Mouse (Mus musculus) cerebellum, adult 2 months (tissue): Measurements from ENCODE around the gene Unc119. TPM values are rescaled to one million over a fixed set of nuclear protein-coding genes. Genes with fewer than 3 reads are reported as not detected.

Experiments
- DNase-seq, 2 experiments: peaks; one replicate each; pipeline ENCODE4 v3.0.0; 2021
- H3K27ac ChIP-seq: fragments of 200-500 bp; 2 replicates; pipeline ENCODE4 v1.5.1; 2012; ENCODE audit warnings: low read length, control low read depth, inconsistent platforms; ENCODE audit not compliant: insufficient read depth
- H3K27me3 ChIP-seq: fragments of 200-500 bp; 2 replicates; pipeline ENCODE4 v1.6.1; 2012; ENCODE audit warnings: inconsistent platforms, mild to moderate bottlenecking, low read length, moderate library complexity; ENCODE audit not compliant: control insufficient read depth, insufficient read depth
- H3K4me1 ChIP-seq: fragments of 200-500 bp; 2 replicates; pipeline ENCODE4 v1.6.1; 2011; ENCODE audit warnings: low read length; ENCODE audit not compliant: control insufficient read depth, insufficient read depth
- H3K4me3 ChIP-seq: fragments of 200-500 bp; replicated peaks from 2 replicates; pipeline ENCODE3; 2011; ENCODE audit warnings: mild to moderate bottlenecking, low read depth, low read length, control low read depth; ENCODE audit not compliant: insufficient read depth
- CTCF ChIP-seq: fragments of 200-500 bp; IDR thresholded peaks from 2 replicates; pipeline ENCODE4 v1.5.1; 2011; ENCODE audit warnings: low read depth, mild to moderate bottlenecking, control low read depth, low read length, moderate library complexity, borderline replicate concordance; ENCODE audit not compliant: insufficient read depth
- POLR2A ChIP-seq: fragments of 200-500 bp; IDR thresholded peaks from 2 replicates; pipeline ENCODE4 v1.6.1; 2011; ENCODE audit warnings: low read length, control low read depth, borderline replicate concordance; ENCODE audit not compliant: insufficient read depth
- WGBS: fragments of 180-500 bp; shearing (Covaris S2); methylation state at CpG from one replicate; pipeline ENCODE4 v1.1.7; 2018; 5-methylcytosine and 5-hydroxymethylcytosine counted together
- polyA plus RNA-seq: library from polyadenylated mRNA; depleted of rRNA; stranded (reverse); fragments of >200 nt; gene quantifications from 2 replicates; pipeline ENCODE4 v1.2.3, GENCODE M21; 2012

The Unc119 gene
- polyA plus RNA-seq, 1 experiment: 75.2 TPM

- H3K27ac ChIP-seq: peak overlapping the region; percentile 14; the same call in 1 of the 2 replicates
- DNase-seq: no peak
- 37% methylated on average over 2 of the region's 2 CpGs for WGBS
- H3K4me1 ChIP-seq: peaks cover 8% of the 10 kb centered on the region
- H3K4me3 ChIP-seq: peak overlapping the region; percentile 85
- TF ChIP-seq CTCF: no peak
- no peak for TF ChIP-seq POLR2A
- H3K27me3 ChIP-seq: no peaks in the 10 kb centered on the region
Measured at GRCm38 (mm10) chr11:78322076-78322831, 21.0 kb upstream of the Unc119 start.

GRCm38 (mm10) chr11:78322860-78323259, 20.4 kb upstream of the Unc119 start, which contains the start of gene Aldoc:
Gene Aldoc, plus strand, starts transcription at chr11:78322968.
- H3K27ac ChIP-seq: peak within 1 kb of the TSS; percentile 68
- H3K4me1 ChIP-seq: peaks cover 8% of the 10 kb centered on the region
- TF ChIP-seq CTCF (no peak), POLR2A (peak; percentile 76)
- H3K27me3 ChIP-seq: no peaks in the 10 kb centered on the region
- DNase-seq: peak; percentile 89 to 94
- WGBS: 11% methylated on average over 15 of the region's 15 CpGs
- peak within 1 kb of the TSS; percentile 85 for H3K4me3 ChIP-seq

GRCm38 (mm10) chr11:78324000-78324785, 19.1 kb upstream of the Unc119 start:
- 24% methylated on average over 15 of the region's 15 CpGs for WGBS
- TF ChIP-seq CTCF (no peak), POLR2A (no peak)
- peak overlapping the region; percentile 14 for H3K4me3 ChIP-seq
- H3K27ac ChIP-seq: 0 out of 2 replicates have a peak overlapping the region, but pooled peaks have one; percentile 0
- H3K4me1 ChIP-seq: peaks cover 8% of the 10 kb centered on the region
- peak; percentile 52 to 62 for DNase-seq
- H3K27me3 ChIP-seq: no peaks in the 10 kb centered on the region

GRCm38 (mm10) chr11:78324965-78325364, 18.3 kb upstream of the Unc119 start:
- WGBS: 25% methylated on average over 12 of the region's 12 CpGs
- TF ChIP-seq POLR2A: no peak
- TF ChIP-seq CTCF: no peak
- H3K4me1 ChIP-seq: peaks cover 8% of the 10 kb centered on the region
- H3K27ac ChIP-seq: 0 out of 2 replicates have a peak overlapping the region, but pooled peaks have one; percentile 0
- peak in 1 of 2 experiments; percentile 37 for DNase-seq
- peak overlapping the region; percentile 14 for H3K4me3 ChIP-seq
- no peaks in the 10 kb centered on the region for H3K27me3 ChIP-seq

GRCm38 (mm10) chr11:78327215-78327614, 16.1 kb upstream of the Unc119 start:
- WGBS: 89% methylated on average over 4 of the region's 4 CpGs
- no peak for DNase-seq
- Histone ChIP-seq H3K27ac (no peak overlapping the region), H3K4me1 (peaks cover 8% of the 10 kb centered on the region), H3K4me3 (no peak overlapping the region), H3K27me3 (no peaks in the 10 kb centered on the region)
- TF ChIP-seq POLR2A: no peak
- no peak for TF ChIP-seq CTCF

- H3K4me3 ChIP-seq: peak within 1 kb of the TSS; percentile 93
- H3K27ac ChIP-seq: 0 out of 2 replicates have a peak within 1 kb of the TSS, but pooled peaks have one; percentile 55
- no peak for TF ChIP-seq CTCF
- TF ChIP-seq POLR2A: peak; percentile 90
- no peaks in the 10 kb centered on the region for H3K27me3 ChIP-seq
- peak; percentile 98 for DNase-seq
- 11% methylated on average over 37 of the region's 37 CpGs for WGBS
- H3K4me1 ChIP-seq: peaks cover 8% of the 10 kb centered on the region
Measured at GRCm38 (mm10) chr11:78327634-78328511, 15.4 kb upstream of the Unc119 start, which contains the start of gene Pigs. Gene Pigs, plus strand, starts transcription at chr11:78328415.
